Mouse (Mus musculus): ENCODE measurements around the gene Pcp4. TPM values are rescaled to one million over a fixed set of nuclear protein-coding genes. Genes with fewer than 3 reads are reported as not detected.
"Not testable (repeated sequence)": the region's sequence is repeated elsewhere in the genome, so short reads cannot be mapped to it uniquely, and the experiment has no call there.

The Pcp4 gene
- total RNA-seq (2022) = 10 to 100 TPM in 2 of 4 experiments, 1 to 10 TPM in 2; 7.1 to 14.6 (median 9.6) TPM

- peak; percentile 42 for DNase-seq
Measured at GRCm38 (mm10) chr16:96467445-96467844, at the start of gene Pcp4. TSS of gene Pcp4 (plus strand) at chr16:96467606.

- no peak for DNase-seq
Measured at GRCm38 (mm10) chr16:96425044-96425443, 42.4 kb upstream of the Pcp4 start.

GRCm38 (mm10) chr16:96426671-96427070 is 40.7 kb upstream of the Pcp4 start:
- no peak for DNase-seq

DNA sequence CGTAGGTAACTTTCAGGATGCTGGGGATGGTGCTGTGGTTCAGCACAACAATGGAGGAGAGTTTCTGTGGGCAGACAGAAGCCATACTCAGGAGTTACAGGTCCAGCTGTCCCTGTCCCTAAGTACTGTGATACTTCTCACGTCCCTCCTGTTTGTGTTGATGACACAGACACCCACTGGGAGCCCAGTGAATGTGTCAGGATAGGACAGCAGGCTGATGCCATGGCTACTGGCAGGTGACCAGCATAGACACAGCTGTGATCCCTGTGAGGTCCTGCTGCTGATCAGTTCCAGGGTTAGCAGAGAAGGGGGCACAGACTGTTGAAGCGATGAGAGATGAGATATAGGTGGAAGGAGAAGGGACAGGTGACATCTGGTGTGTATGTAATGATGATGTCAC is 38.4 kb upstream of the Pcp4 start:
- no peak for DNase-seq

GRCm38 (mm10) chr16:96433266-96433665 is 34.1 kb upstream of the Pcp4 start:
- no peak for DNase-seq

DNA sequence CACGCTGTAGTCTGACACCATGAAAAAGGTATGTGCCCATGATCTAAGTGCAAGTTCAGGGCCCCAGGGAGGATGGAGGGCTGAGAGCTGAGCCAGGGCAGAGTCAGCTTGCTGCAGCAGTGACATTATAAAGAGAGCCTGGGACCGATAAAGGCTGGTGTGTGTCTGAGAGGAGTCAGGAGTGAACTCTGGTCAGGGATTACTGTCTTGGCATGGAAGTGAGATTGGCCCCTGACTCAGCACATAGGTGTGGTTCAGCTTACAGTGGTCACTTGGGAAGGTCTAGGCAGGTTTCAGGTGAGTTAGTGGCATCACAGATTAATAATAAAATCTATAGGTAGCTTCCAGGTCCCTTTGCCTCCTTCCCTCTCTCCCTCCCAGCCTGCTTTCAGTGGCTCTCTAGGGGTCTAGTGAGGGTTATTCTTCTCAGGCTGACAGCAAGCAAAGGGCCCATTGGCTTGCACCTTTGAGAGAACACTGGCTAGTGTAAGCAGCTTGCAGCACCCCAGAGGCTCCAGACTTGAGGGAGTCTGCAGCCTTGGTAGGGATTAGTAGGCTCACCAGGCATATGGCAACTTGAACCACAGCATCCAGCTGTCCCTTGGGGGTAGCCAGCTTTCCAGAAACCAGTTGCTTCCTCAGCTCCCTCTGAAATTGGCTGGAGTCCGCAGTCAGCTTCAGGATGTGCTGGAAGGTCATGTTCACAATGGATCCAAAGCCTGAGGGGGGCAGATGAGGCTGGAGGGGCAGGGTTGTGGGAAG is 33.2 kb upstream of the Pcp4 start:
- no peak for DNase-seq

- DNase-seq = no peak
Measured at GRCm38 (mm10) chr16:96438946-96439345, 28.5 kb upstream of the Pcp4 start.

- no peak for DNase-seq
Measured at GRCm38 (mm10) chr16:96439682-96440081, 27.7 kb upstream of the Pcp4 start.

- DNase-seq = no peak
Measured at GRCm38 (mm10) chr16:96440871-96441270, 26.5 kb upstream of the Pcp4 start.

DNA sequence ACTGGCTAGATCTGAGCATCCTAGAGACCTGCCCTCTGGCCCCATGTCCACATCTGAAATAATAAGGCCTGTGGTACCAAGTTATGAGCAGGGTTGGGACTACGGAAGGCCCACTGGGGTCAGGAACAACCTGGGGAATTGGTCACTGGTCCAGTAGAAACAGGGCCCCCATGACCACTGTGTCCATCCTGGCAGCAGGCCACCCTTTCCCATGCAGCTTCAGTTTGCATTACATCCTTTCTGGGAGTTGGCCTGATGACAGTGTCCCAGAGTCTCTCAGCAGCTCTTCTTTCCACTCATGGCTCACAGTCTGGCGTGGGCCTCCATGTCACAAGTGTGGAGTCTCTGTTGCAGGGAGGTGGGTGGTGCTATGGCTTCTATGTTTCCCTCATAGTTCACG is 25.6 kb upstream of the Pcp4 start:
- no peak for DNase-seq

DNA sequence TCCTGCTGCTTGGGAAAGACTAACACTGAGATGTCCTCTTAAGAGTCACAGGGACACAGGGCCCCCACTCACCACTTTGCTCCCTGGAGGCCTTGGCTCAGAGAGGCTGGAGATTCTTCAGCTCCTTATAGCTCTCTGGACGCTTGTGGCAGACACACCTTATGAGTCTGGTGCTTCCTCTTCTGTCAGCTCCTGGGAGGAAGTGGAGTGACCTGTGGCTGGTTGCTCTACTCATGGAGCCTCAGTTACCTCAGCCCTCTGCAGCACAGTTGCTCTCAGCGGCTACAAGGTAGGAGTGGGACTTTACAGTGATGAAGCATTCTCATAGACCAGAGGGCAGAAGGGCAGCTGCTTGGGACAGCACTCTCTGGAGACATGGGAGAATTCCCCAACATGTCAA is 23.9 kb upstream of the Pcp4 start, which contains the start of gene Itgb2l:
Itgb2l (minus strand) TSS at position 152 of the 400 bp plus-strand sequence.
- no peak for DNase-seq

- not testable (repeated sequence) for DNase-seq
Measured at GRCm38 (mm10) chr16:96450871-96451270, 16.5 kb upstream of the Pcp4 start.

DNA sequence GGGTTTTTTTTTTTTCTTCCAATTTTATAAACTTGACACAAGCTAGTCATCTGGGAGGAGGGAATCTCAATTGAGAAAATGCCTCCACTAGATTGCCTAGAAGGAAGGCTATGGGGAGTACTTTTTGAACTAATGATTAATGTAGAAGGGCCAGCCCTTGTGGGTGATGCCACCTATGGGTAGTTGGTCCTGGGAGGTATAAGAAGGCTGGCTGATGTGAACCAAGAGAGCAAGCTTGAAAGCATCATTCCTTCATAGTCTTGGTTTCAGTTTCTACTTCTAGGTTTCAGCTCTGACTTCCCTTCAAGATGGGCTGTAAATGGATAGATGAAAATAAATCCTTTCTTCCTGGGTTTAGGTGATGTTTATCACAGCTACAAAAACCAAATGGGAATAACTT is 13.3 kb upstream of the Pcp4 start:
- no peak for DNase-seq

DNA sequence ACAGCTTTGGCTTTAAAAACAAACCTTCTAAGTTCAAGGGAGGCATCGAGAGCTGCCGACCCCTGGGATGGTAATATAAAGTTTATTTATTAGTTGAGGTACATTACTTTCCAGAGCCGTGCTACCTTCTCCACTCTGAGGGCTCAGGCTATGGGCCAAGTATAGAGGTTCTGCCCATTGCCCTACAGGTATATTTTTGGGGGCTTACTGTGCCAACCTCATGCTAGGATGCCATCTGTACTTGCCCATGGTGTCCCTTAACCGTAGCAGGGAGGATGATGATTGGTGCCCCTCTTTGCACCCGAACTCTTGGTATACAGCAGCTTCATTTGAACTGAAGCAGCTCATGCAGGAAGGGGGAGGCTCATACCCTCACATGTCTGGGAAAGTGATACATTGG is 9.8 kb upstream of the Pcp4 start:
- DNase-seq = no peak

- no peak for DNase-seq
Measured at GRCm38 (mm10) chr16:96459356-96459755, 8.1 kb upstream of the Pcp4 start.

- DNase-seq = no peak
Measured at GRCm38 (mm10) chr16:96460788-96461187, 6.6 kb upstream of the Pcp4 start.

- no peak for DNase-seq
Measured at GRCm38 (mm10) chr16:96468011-96468410, 605 bp downstream of the Pcp4 start.

DNA sequence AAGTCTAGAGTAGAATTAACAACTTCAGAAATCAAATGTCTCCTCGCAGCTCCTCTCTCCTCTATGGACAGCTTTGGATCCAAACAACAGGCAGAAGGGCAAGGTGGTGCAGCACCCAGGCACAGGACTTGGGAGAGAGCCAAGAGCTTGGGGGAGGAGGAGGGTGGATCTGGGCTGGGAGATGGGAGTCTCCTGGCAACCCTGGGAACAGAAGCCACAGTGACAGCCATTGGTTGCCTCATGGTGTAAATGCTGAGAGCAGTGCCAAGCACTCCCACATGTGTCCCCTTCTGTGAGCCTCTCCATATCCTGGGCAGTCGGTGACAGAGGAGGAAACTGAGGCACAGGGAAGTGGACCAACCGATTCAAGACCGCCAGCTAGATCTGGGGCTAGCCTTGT is 1.3 kb downstream of the Pcp4 start:
- DNase-seq = peak; percentile 4

- DNase-seq = no peak
Measured at GRCm38 (mm10) chr16:96469640-96470039, 2.2 kb downstream of the Pcp4 start.

DNA sequence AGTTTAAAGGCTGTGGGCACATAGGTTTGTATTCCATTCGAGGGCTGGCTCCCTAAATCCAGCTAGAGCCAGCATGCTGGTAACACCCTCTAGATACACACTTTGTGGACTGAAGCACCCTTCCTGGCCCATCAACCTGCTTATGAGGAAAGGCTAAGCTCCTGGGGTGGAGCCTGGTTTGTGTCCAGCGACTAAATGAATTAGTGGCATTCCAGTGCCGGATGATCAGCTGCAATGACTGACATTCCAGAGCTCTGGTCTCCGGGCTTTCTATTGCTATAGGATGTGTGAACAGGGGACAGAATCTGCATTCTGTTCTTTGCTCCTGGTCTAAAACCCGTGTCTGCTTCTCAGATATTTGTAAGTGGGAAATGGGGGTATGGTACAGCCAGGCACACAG is 5.0 kb downstream of the Pcp4 start:
- no peak for DNase-seq

DNA sequence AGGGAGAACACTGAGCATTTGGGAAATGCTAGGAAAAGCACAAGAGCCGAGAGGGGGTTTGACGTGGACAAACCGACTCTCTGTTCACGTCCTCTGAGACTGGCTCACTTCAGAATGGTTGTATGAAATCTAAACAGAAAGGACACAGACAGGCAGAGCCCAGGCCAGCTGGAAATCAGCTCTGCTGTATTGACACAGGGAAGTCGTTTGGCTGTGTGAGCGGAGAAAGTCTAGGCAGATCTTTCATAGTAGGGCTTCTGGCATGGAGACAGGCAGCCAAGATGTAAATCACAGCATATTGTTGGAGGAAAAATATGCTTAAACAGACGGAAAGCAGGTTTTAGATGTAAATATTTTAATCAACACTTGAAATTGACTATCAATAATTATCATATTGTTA is 5.4 kb downstream of the Pcp4 start:
- DNase-seq = no peak

- DNase-seq = no peak
Measured at GRCm38 (mm10) chr16:96474185-96474584, 6.8 kb downstream of the Pcp4 start.

DNA sequence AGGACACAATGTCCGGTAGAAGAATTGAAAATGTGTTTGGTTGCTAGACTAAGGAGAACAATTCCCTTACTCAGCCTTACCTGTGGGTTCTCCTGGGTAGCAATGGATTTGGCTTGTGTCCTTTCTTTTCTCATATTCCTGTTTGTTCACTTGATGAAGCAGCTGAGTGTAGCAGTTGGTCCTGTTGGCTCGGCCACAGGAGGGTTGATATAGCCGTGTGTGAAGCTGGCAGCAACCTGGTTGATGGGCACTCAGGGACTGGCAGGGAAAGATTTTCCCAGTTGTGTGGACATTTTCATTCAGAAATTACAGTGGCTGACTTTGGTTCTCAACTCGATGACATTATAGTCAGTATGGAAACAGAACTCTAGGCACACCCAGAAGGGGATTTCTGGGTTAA is 14.4 kb downstream of the Pcp4 start:
- DNase-seq = no peak

GRCm38 (mm10) chr16:96487007-96487684 is 19.7 kb downstream of the Pcp4 start:
- no peak for DNase-seq
